Comparison of ENCODE assay signal across 9 mouse cellular contexts in genomic region chr8:105852146-105852729, GRCm38 (mm10). TPM values are rescaled to one million over a fixed set of nuclear protein-coding genes. Genes with fewer than 3 reads are reported as not detected.
A peak's percentile ranks its signal among the peaks of the same experiment; 100 is the strongest.
DNase-seq lines count a peak whose midpoint lies in the region; ATAC-seq and TF ChIP-seq lines count a peak whose summit lies in the region.
"Had no signal": no experiment of that assay in that cellular context is flagged by ENCODE, and none has a peak within 500 bp of the region (broad histone marks: within the 10 kb centered on the region; RNA-seq: fewer than 3 reads in every experiment).

No protein-coding gene starts in this region.

- no peak for ATAC-seq in heart, embryonic 13.5 days (ENCODE audit: extremely low read depth, insufficient number of reproducible peaks, low FRiP score, low TSS enrichment)
- no peak for ATAC-seq in forebrain, embryonic 16.5 days

- H3K4me2 ChIP-seq in heart, embryonic 13.5 days = peak overlapping the region; percentile 83
- no peak overlapping the region for H3K4me2 ChIP-seq in forebrain, embryonic 16.5 days (ENCODE audit: low read length)

- H3K9me3 ChIP-seq in heart, embryonic 13.5 days = no peaks in the 10 kb centered on the region
- no peaks in the 10 kb centered on the region for H3K9me3 ChIP-seq in ES-Bruce4 (replicated peaks; ENCODE audit: control insufficient read depth, insufficient read depth, low read length, poor library complexity, severe bottlenecking)
- no peaks in the 10 kb centered on the region for H3K9me3 ChIP-seq in forebrain, embryonic 16.5 days (ENCODE audit: control insufficient read depth, low read length)
- no peaks in the 10 kb centered on the region for H3K9me3 ChIP-seq in midbrain, embryonic 10.5 days (replicated peaks)

- peaks cover 26% of the 10 kb centered on the region for H3K36me3 ChIP-seq in heart, embryonic 13.5 days
- peaks cover 27% of the 10 kb centered on the region for H3K36me3 ChIP-seq in ES-Bruce4 (ENCODE audit: control insufficient read depth, insufficient read depth, low read length, poor library complexity, severe bottlenecking)
- peaks cover 9% of the 10 kb centered on the region; the same call in 1 of the 2 replicates for H3K36me3 ChIP-seq in forebrain, embryonic 16.5 days (ENCODE audit: control insufficient read depth, insufficient read depth)
- H3K36me3 ChIP-seq in midbrain, embryonic 10.5 days = peaks cover 28% of the 10 kb centered on the region

- peaks cover 32% of the 10 kb centered on the region for H3K4me1 ChIP-seq in heart, embryonic 13.5 days
- no peaks in the 10 kb centered on the region for H3K4me1 ChIP-seq in ES-Bruce4 (ENCODE audit: control insufficient read depth, insufficient read depth, low read length)
- peaks cover 26% of the 10 kb centered on the region for H3K4me1 ChIP-seq in forebrain, embryonic 16.5 days (replicated peaks; ENCODE audit: control insufficient read depth, insufficient read depth, low read length)
- H3K4me1 ChIP-seq in midbrain, embryonic 10.5 days = peaks cover 39% of the 10 kb centered on the region

- TF ChIP-seq POLR2A in ES-Bruce4 (IDR thresholded peaks at IDR 0.05; ENCODE audit: insufficient read depth, low read length) = no peak

- H3K27me3 ChIP-seq in heart, embryonic 13.5 days (replicated peaks) = no peaks in the 10 kb centered on the region
- no peaks in the 10 kb centered on the region for H3K27me3 ChIP-seq in ES-Bruce4 (ENCODE audit: control insufficient read depth, insufficient read depth, low read length, poor library complexity, severe bottlenecking)
- H3K27me3 ChIP-seq in forebrain, embryonic 16.5 days (replicated peaks; ENCODE audit: control insufficient read depth, insufficient read depth, low read length) = no peaks in the 10 kb centered on the region
- no peaks in the 10 kb centered on the region for H3K27me3 ChIP-seq in midbrain, embryonic 10.5 days (ENCODE audit: low read depth, poor library complexity, severe bottlenecking)
- H3K27me3 ChIP-seq: Patski had no signal

- TF ChIP-seq EP300 in ES-Bruce4 (IDR thresholded peaks at IDR 0.05; ENCODE audit: insufficient read depth, low read depth, low read length) = no peak

- no peak overlapping the region for H3K9ac ChIP-seq in heart, embryonic 13.5 days
- peak overlapping the region; percentile 42 for H3K9ac ChIP-seq in ES-Bruce4 (ENCODE audit: low read depth, poor library complexity, severe bottlenecking)
- H3K9ac ChIP-seq in forebrain, embryonic 16.5 days (replicated peaks; ENCODE audit: low read depth, low read length) = no peak overlapping the region

- TF ChIP-seq CTCF in ES-Bruce4 (IDR thresholded peaks at IDR 0.05; ENCODE audit: low read depth, low read length) = no peak

- peak overlapping the region; percentile 80 for H3K4me3 ChIP-seq in heart, embryonic 13.5 days
- peak overlapping the region; percentile 40 for H3K4me3 ChIP-seq in ES-Bruce4 (ENCODE audit: low read depth, low read length)
- peak overlapping the region; percentile 86; the same call in 1 of the 2 replicates for H3K4me3 ChIP-seq in forebrain, embryonic 16.5 days (replicated peaks; ENCODE audit: low read length)
- peak overlapping the region; percentile 83 for H3K4me3 ChIP-seq in midbrain, embryonic 10.5 days

- no peak for DNase-seq in heart, adult 11 months
- no peak for DNase-seq in midbrain, embryonic 10.5 days (ENCODE audit: low spot score)
- no peak for DNase-seq in left cerebral cortex, adult 18-20 months (ENCODE audit: low spot score in 2 of 2)
- DNase-seq in spleen, postnatal 36 days (ENCODE audit: low spot score in 2 of 2) = no peak
- no peak for DNase-seq in natural killer cell, adult 2 months (ENCODE audit: low spot score in 2 of 2)

- 0 out of 2 replicates have a peak overlapping the region, but pooled peaks have one; percentile 10 for H3K27ac ChIP-seq in heart, embryonic 13.5 days (replicated peaks)
- H3K27ac ChIP-seq in ES-Bruce4 (ENCODE audit: insufficient read depth, low read length) = peak overlapping the region; percentile 70
- H3K27ac ChIP-seq in forebrain, embryonic 16.5 days (ENCODE audit: low read length) = no peak overlapping the region
- no peak overlapping the region for H3K27ac ChIP-seq in midbrain, embryonic 10.5 days (replicated peaks)

- 74% methylated on average over 12 of the region's 12 CpGs for WGBS in heart, embryonic 13.5 days
- WGBS in forebrain, embryonic 16.5 days = 83% methylated on average over 12 of the region's 12 CpGs
- 81% methylated on average over 12 of the region's 12 CpGs for WGBS in midbrain, embryonic 10.5 days

RNA-seq across cellular contexts. Expression of gene Cenpt, which starts 0.8 kb away (rescaled TPM):
- polyA plus RNA-seq in heart, embryonic 13.5 days (2015; fragmentation: Nextera tagmentation; extraction: Ambion mirVana) = 37.1 and 40.5 TPM in 2 replicates
- polyA plus RNA-seq in ES-Bruce4 (2011; ENCODE audit: insufficient read depth, insufficient read length, low read depth, missing spikeins) = 86.3 and 97.6 TPM in 2 replicates
- 66.0 and 69.8 TPM in 2 replicates for polyA plus RNA-seq in forebrain, embryonic 16.5 days (2015; fragmentation: Nextera tagmentation; extraction: Ambion mirVana)
- polyA plus RNA-seq in midbrain, embryonic 10.5 days (2016; fragmentation: Nextera tagmentation; extraction: Ambion mirVana) = 55.7 and 62.6 TPM in 2 replicates
- total RNA-seq in left cerebral cortex, adult 18-20 months (2021) = 10 to 100 TPM; 14.1 to 18.1 TPM

RNA-seq across cellular contexts. Expression of gene Thap11, which starts 2.7 kb away (rescaled TPM):
- 44.8 and 47.1 TPM in 2 replicates for polyA plus RNA-seq in heart, embryonic 13.5 days (2015; fragmentation: Nextera tagmentation; extraction: Ambion mirVana)
- polyA plus RNA-seq in ES-Bruce4 (2011; ENCODE audit: insufficient read depth, insufficient read length, low read depth, missing spikeins) = 29.6 and 31.0 TPM in 2 replicates
- polyA plus RNA-seq in forebrain, embryonic 16.5 days (2015; fragmentation: Nextera tagmentation; extraction: Ambion mirVana) = 63.8 and 69.2 TPM in 2 replicates
- 82.2 and 88.1 TPM in 2 replicates for polyA plus RNA-seq in midbrain, embryonic 10.5 days (2016; fragmentation: Nextera tagmentation; extraction: Ambion mirVana)
- total RNA-seq in left cerebral cortex, adult 18-20 months (2021) = 10 to 100 TPM; 40.8 to 41.6 TPM

RNA-seq across cellular contexts. Expression of gene Nutf2, which starts 8.1 kb away (rescaled TPM):
- polyA plus RNA-seq in heart, embryonic 13.5 days (2015; fragmentation: Nextera tagmentation; extraction: Ambion mirVana) = 177 and 212 TPM in 2 replicates
- 29.9 and 30.2 TPM in 2 replicates for polyA plus RNA-seq in ES-Bruce4 (2011; ENCODE audit: insufficient read depth, insufficient read length, low read depth, missing spikeins)
- 172 and 176 TPM in 2 replicates for polyA plus RNA-seq in forebrain, embryonic 16.5 days (2015; fragmentation: Nextera tagmentation; extraction: Ambion mirVana)
- 375 and 418 TPM in 2 replicates for polyA plus RNA-seq in midbrain, embryonic 10.5 days (2016; fragmentation: Nextera tagmentation; extraction: Ambion mirVana)
- total RNA-seq in left cerebral cortex, adult 18-20 months (2021) = 10 to 100 TPM; 24.8 to 29.0 TPM

RNA-seq across cellular contexts. Expression of gene Tsnaxip1, which starts 24.7 kb away (rescaled TPM):
- polyA plus RNA-seq in heart, embryonic 13.5 days (2015; fragmentation: Nextera tagmentation; extraction: Ambion mirVana) = 0.19 TPM in 1 of 2 replicates, not detected in the other
- 0.33 TPM in 1 of 2 replicates, not detected in the other for polyA plus RNA-seq in ES-Bruce4 (2011; ENCODE audit: insufficient read depth, insufficient read length, low read depth, missing spikeins)
- polyA plus RNA-seq in forebrain, embryonic 16.5 days (2015; fragmentation: Nextera tagmentation; extraction: Ambion mirVana) = 0.67 and 0.93 TPM in 2 replicates
- 0.22 and 0.23 TPM in 2 replicates for polyA plus RNA-seq in midbrain, embryonic 10.5 days (2016; fragmentation: Nextera tagmentation; extraction: Ambion mirVana)
- under 1 TPM in 1 of 2 experiments, not detected in 1; 0.26 TPM for total RNA-seq in left cerebral cortex, adult 18-20 months (2021)

RNA-seq across cellular contexts. Expression of gene Ranbp10, which starts 25.1 kb away (rescaled TPM):
- 9.2 and 9.8 TPM in 2 replicates for polyA plus RNA-seq in heart, embryonic 13.5 days (2015; fragmentation: Nextera tagmentation; extraction: Ambion mirVana)
- 17.1 and 18.5 TPM in 2 replicates for polyA plus RNA-seq in ES-Bruce4 (2011; ENCODE audit: insufficient read depth, insufficient read length, low read depth, missing spikeins)
- polyA plus RNA-seq in forebrain, embryonic 16.5 days (2015; fragmentation: Nextera tagmentation; extraction: Ambion mirVana) = 11.3 and 13.1 TPM in 2 replicates
- 9.6 and 11.4 TPM in 2 replicates for polyA plus RNA-seq in midbrain, embryonic 10.5 days (2016; fragmentation: Nextera tagmentation; extraction: Ambion mirVana)
- total RNA-seq in left cerebral cortex, adult 18-20 months (2021) = 10 to 100 TPM; 22.6 to 22.9 TPM

Comparison
In these comparisons a context has a peak if more than half of its experiments do, and no peak if none do; other contexts are left out.
1. H3K27ac ChIP-seq: peak in heart, embryonic 13.5 days (single experiment) and ES-Bruce4 (single experiment); none in forebrain, embryonic 16.5 days (single experiment) and midbrain, embryonic 10.5 days (single experiment).
2. Peak in every context shown above with its lines, with median percentiles within 50 percentile points of each other: H3K4me3 ChIP-seq.